Mouse (Mus musculus) A20 (cell line): Measurements from ENCODE around the gene Gm17268.

Source experiments
- DNase-seq: peaks from one replicate; pipeline ENCODE4 v3.0.0-alpha.2; 2011; ENCODE audit warnings: low read depth, low spot score

Gene Gm17268

DNA sequence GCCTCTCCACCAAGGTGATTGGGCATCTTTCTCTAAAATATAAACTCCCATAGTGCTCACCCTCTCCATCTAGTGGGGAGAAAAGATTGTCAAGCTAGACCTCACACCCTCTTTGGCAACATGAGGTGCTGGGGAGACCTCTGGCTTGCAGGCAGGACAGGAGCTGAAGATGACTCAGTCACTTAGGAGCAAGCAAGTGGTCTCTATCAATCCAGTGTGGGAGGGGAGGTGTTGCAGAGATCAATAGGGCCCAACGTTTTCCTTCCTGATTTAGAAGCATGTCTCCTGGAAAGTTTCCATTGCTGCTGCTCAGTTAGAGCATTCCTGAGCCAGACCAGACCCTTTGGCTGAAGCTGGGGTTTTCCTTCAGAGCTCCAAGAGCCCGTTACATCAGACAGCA, at the start of gene Gm17268:
TSS of gene Gm17268 (minus strand) at position 28 of the 400 bp plus-strand sequence.
- DNase-seq = no peak

DNA sequence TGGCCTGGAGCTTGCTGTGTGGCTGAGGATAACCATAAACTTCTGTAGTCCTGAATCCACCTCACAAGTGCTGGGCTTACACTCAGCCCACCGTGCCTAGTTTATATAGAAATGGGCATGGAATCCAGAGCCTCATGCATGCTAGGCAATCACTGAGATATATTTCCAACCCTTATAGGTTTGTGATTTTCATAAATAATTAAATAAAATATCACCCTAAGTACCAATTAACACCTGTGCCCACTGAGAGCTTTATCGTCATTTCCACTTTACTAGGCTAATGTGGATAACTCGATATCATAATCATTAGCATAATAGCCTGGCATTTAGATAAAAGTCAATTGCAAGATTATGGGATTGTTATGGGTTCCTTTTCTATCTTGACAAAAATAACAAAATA, 46.0 kb upstream of the Gm17268 start:
- no peak for DNase-seq

DNA sequence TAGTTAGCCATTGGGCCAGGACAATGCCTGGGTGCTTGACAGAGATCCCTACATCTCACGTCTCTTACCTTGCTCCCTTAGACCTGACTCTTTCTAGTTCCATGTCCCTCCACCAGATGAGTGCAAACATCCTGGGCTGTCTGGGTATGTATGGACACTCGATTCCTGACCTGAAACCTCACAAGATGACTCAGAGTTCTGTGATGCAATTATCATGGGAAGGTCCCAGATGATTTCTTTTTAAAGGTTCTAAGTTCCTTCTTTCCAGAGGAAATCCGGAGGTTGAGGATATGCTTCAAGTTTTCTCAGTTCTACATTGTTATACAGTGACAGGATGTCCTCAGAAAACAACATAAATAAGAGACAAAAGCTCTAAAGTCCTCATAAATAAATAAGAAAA, 42.5 kb upstream of the Gm17268 start:
- DNase-seq = no peak

DNA sequence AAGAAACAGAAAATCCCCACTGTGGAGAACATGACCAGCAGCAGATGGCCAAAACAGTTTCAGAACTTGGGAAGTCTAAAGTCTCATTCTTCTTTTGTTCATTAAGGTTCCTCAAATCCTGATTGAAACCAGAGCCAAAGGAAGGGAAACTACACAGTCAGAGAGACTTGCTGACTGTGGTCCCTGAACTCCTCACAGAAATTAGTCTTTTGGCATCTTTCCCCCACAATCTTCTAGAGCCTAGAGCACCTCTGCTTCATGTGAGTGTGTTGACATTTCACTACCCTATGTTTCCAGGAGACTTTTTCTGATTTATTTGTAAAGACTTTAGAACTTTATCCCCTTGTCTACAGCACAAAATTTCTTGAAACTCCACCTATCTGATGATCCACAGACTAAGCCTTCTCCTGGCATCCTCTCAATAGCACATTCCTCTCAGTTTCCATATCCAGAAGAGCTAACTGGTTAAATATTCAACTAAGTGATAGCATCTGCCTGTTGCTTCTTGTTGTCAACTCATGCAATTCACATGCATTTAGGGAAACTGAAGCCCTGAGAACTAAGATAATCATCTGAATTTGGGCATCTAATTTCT, 39.9 kb upstream of the Gm17268 start:
- no peak for DNase-seq

DNA sequence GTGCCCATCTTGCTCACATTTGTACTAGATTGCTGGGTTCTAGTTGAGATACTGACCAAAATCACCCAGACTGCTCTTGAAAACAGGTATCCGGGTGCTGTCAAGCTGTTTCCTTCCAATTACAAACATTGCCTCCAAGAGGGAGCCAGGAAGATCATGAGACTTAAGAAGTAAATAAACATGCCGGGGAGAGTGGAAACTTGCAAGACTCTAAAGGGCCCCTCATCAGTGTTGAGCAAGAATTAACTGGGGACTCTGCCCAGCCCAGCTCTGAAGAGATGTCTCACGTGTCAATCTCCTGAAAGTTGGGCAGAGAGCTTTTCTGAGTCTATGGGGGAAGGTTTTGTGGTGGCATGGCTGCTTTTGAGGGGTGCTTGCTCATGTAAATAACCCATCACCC, 38.7 kb upstream of the Gm17268 start:
- no peak for DNase-seq

DNA sequence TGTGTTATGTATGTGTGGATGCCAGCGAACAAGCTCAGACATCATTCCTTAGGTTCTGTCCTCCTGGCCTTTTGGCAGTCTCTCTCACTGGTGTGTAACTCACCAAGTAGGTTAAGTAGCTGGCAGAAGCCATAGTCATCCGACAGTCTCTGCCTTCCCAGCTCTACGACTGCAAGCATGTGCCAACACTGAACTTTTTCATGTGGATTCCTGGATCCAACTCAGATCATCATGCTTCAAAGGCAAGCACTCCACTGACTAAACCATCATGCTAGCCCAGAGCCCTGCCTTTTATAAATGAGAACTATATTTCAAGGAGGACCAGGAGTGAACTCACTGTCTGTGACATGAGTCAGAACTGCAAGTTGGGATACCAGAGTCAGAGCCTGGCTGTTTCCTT, 35.3 kb upstream of the Gm17268 start:
- no peak for DNase-seq

DNA sequence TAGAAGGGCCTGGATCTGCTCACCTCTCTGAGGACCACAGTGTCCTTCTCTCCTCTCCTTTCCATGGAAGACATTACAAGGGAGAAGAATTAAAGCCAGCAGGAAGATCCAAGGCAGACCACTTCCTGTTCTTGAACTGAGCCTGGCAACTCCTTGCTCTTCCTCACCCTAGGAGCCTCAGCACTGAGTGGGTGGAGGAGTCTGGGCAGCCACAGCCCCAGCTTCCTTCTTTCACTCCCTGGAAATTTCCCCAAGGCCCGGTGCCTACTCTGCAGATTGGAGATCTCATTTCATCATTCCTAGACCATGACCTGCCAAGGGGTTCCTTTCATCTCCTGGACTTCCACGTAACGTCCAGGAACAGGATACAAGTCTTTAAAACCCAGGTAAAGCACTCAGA, 34.6 kb upstream of the Gm17268 start:
- DNase-seq = no peak

DNA sequence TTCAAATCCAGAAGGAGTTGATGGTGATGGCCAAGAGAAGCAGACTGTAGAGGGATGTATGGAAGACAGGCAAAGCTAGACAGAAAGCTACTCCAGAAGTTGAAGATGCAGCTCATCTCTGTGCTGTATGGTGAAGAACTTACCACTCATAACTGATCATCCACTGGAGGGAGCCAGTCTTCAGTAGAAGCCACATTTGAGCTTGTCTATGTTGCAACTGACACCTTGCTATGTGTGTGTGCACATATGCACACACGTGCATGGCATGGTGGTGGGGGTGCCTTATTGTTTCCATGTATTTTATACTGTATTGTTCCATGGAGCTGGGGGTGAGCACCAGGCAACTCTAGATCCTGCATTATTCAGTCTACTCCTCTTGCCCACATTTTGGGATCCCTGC, 34.0 kb upstream of the Gm17268 start:
- peak; percentile 4 for DNase-seq

DNA sequence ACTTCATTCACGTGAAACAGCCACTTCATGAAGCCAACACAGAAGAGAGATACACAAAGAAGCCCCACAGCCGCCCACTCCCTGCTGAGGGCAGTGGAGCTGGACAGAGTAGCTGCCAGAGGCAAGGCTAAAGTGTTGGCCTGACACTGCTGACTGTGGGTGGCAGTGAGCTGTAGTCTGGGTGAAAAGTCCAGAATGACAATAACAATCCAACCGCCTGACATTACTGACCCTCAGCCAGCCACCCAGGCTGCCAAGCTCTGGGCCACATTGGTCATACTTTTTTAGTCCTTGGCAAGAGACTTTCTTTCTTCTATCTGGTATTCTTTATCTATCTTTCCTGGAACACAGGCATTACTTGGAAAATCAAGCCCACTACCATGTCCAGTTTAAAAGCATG, 32.7 kb upstream of the Gm17268 start:
- no peak for DNase-seq

DNA sequence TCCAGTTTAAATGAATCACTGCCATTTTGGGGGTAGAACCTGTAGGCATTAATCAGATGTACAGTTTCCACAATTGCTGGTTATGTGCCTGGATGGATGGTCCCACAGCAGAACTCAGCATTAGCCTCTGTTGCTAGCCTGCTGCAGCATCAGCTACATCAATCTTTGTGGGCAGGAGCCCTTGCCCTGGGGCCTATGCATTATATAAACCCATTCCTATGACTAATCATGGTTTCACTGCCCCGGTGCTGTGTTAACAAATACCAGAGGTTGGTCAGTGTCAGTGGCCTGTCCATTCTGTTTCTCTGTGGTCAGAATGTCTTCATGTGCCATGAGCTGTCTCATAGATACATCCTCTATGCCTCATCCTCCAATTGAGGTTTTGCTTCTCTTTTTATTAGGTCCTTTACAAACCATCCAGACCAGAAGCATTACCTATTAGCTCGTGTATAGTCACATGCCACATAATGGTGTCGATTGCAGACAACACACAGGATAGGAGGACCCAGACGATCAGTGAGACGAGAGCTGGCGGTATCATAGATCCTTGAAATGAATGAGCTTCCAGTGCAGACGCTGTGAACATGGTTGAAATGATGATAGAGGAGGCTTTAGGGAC, 28.7 kb upstream of the Gm17268 start:
- no peak for DNase-seq

DNA sequence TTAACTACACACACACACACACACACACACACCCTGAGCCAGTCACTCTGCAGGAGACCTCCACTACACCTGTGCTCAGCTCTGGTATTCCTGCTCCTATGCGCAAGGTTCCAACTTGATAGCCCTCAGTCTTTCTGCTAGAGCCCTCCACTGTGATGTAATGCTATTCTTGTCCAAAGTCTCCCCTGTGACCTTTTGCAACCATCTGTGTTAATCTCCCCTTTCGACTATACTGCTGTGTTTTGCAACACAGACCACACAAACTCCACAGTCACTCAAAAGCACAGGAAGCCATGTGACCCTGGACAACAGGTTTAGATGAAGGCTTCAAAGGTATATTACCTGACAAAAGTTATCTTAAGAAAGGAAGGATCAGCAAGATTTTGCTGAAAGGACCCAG, 25.1 kb upstream of the Gm17268 start:
- DNase-seq = no peak

DNA sequence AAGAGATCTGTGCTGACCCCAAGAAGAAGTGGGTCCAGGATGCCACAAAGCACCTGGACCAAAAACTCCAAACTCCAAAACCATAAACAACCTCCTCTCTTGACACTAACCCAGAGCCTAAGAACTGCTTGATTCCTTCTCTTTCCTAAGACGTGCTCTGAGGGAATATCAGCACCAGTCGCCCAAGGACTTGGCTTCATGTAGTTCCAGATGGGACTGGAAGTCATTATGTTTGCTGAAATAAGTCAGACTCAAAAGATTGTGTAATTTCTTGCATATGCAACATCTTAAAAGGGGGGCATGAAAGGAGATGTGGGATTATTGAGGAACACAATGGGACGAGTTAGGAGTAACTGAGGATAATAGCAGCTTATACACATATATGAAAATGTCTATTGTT, 23.9 kb upstream of the Gm17268 start:
- DNase-seq = no peak

DNA sequence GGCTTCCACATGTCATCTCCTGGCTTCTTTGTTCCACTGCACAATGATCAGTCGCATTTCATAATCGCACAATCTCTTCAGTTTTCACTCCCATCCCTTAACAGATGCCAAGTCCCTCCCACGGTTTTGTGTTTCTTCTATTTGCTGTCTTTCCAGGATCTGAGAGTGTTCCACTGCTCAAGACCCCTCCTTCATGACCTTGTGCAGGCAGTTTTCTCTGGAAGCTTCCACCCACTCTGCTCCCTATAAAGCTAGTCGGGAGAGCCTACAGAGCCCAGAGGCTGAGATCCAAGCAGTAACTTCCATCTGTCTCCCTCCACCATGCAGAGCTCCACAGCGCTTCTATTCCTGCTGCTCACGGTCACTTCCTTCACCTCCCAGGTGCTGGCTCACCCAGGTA, 19.3 kb upstream of the Gm17268 start, which contains the start of gene Ccl11:
TSS of gene Ccl11 (plus strand) at position 178 of the 400 bp plus-strand sequence.
- no peak for DNase-seq

DNA sequence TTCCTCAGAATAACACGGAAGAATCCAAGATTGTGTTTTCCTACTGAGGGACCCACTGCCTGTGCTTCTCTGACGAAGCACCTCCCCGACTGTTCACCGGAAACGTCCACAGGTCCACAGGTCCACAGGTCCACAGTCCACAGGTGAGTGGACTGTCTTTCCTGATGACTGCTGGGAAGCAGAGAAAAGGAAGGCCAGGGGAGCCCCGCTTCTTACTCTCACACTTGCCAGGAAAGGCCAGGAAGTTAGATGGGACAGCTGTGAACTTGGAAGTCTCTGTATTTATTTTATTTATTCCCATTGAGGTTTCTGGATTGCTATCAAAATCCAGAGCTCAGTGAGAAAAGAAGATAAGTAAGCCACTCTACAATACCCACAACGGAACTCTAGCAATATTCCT, 15.5 kb upstream of the Gm17268 start:
- DNase-seq = no peak

DNA sequence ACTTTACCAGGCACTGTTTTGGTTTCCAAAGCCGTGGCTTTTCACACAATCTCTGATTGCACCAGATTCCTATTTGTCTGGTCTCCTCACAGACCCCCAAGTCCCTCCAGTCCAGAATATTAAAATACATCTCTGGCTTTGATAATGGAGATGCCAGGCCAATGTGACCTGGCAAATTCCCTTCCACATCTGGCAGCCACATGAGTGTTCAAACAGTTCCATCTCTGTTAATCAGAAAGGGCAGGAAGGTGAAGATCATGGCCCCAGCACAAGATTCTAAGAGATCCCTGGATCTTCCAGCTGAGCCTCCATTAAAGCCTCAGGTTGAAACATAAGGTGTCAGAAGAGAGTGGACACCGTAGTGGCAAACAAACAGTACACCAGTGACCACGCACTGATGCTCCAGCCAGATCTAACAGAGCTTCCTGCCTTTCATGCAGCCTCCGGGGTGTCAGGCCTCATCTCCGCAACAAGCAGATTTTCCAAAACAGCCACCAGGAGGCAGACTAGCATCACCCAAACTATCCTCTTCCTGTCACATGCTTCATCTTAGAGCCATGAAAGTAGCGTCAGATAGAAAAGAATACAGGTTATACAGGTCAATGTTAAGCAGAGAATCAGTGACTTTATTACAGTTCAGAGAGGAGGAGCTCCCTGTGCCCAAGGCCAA, 9.5 kb upstream of the Gm17268 start:
- peak; percentile 71 for DNase-seq

DNA sequence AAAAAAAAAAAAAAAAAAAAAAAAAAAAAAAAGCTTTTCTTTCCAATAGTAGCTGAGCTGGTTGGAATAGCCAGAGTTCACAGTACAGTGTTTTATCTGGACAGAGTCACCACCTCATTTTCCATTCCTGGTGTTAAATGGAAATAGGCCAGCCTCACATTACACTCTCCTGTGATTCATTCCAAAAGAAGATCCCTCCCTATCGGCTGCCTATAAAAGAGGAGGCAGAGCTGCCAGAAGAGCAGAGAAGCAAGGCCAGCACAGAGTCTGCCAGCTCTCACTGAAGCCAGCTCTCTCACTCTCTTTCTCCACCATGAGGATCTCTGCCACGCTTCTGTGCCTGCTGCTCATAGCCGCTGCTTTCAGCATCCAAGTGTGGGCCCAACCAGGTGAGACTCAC, 7.1 kb upstream of the Gm17268 start, which contains the start of gene Ccl7:
TSS of gene Ccl7 (plus strand) at position 242 of the 400 bp plus-strand sequence.
- no peak for DNase-seq

DNA sequence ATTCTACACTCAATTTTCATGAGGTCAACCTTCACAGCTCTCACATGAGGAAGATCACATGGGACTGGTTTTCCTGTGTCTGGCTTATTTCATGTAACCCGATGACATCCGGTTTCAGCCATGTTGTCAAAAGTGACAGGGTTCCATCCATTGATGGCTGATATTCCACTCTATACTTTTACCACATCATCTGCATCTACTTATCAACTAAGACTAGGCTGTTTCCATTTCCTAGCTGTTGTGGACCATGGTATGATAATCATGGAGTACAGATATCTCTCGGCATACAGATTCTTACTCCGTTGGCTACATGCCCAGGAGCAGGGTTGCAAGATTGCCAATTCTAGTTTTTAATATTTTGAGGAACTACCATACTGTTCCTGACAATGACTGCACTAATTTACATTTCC, 3.3 kb upstream of the Gm17268 start:
- DNase-seq = no peak

DNA sequence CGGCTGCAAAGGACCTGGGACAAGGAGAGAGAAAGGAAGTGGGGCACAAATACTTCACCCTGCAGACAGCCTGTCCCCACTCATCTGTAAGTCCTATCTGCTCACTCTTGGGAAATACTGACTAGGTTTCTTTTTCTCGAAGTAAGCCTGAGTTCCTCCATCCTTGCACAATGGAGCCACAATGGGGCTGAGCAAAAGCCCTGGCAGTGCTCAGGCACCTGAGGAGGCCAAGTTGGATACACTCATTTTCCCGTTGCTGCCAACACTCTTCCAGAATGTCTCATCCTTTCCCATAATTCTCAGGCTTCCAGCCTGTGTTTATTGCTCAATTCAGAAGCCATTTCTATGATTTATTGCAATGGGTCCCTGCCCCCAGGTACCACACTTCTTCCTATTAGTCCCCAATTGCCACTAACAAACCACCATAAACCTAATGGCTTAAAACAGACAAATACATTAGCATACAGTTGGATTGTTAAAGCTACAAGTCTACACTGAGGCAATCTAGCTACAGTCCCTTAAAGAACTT, 834 bp upstream of the Gm17268 start:
- no peak for DNase-seq

DNA sequence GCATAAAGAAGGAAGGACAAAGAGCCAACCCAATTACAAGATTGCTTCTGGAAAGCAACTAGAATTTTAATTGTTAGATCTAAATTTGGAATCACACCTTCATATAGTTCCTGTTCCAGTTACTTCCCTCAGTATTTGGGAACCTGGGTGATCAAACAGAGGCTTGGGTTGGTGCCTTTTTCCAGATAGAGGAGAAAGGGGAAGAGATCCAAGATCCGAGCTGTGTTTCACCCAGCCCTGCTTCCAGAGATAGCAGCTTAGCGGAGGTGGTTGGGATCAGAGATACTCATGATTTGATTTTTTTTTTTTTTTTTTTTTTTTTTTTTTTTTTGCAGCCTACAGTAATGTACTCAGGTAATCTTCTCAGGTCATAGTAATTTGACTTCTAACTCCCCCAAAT, 2.5 kb downstream of the Gm17268 start:
- DNase-seq = no peak

DNA sequence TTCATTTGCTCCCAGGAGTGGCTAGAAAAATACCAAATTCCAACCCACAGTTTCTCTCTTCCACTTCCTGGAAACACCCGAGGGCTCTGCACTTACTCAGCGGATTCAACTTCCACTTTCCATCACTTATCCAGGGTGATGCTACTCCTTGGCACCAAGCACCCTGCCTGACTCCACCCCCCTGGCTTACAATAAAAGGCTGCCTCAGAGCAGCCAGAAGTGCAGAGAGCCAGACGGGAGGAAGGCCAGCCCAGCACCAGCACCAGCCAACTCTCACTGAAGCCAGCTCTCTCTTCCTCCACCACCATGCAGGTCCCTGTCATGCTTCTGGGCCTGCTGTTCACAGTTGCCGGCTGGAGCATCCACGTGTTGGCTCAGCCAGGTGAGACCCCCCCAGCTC, 3.0 kb downstream of the Gm17268 start, which contains the start of gene Ccl2:
TSS of gene Ccl2 (plus strand) at position 216 of the 400 bp plus-strand sequence.
- DNase-seq = no peak

DNA sequence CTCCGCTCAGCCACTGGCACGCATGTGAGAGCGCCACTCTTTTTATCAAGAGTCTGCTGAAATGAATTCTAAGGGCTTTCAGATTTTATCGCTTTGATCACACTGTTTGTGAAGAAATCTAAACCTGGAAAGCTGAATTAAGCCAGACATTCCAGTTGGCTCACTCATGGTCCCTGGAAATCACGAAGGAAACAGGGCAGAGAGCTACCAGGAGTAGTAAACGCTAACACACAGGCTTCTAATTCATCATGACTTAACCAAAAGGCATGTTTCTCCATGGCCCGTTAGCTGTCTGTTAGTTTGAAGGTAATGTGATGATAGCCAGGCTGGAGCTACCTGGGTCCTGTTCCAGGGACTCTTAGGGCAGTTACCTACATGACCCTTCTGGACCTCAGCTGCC, 3.9 kb downstream of the Gm17268 start:
- DNase-seq = no peak

DNA sequence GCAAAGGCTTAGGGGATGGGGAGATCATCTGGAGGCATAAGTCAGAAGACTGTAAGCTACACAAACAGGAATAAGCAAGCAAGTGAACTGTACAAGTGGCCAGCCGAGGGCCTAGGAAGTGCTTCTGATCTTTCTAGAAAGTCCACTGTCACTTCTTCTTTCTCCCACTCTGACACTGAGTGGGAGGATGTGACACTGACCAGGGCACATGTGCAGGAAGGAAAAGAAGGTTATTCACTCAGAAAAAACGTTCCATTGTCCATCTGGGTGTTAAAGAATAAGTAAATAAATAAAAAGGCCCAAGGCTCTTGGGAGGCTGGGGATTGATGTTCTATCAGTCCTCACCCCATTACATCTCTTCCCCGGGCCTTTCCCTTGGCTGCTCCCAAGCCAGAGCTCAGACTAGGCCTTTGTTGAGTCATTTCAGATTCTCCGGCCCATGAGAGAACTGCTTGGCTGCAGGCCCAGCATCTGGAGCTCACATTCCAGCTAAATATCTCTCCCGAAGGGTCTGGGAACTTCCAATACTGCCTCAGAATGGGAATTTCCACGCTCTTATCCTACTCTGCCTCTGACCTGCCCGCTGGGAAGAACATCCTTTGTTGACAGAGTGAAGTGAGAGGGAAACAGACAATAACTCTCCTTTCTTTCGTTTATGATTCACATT, 5.6 kb downstream of the Gm17268 start:
- no peak for DNase-seq
